Mouse (Mus musculus) midbrain, postnatal 0 days (tissue): ENCODE results near the gene Galnt10. TPM values are rescaled to one million over a fixed set of nuclear protein-coding genes. Genes with fewer than 3 reads are reported as not detected.
A peak's percentile ranks its signal among the peaks of the same experiment; 100 is the strongest.

Source experiments
- ATAC-seq: fragments of 200-750 bp; cut with Nextera tagmentation; 2 replicates; pipeline ENCODE4 v1.8.0; 2017; ENCODE audit warnings: moderate number of reproducible peaks, mild to moderate bottlenecking, moderate TSS enrichment, moderate library complexity; ENCODE audit not compliant: low FRiP score
- DNase-seq: peaks from one replicate; pipeline ENCODE4 v3.0.0-alpha.2; 2015; ENCODE audit warnings: low spot score
- H3K27ac ChIP-seq: fragments of 300-500 bp; sonication (generic); 2 replicates; pipeline ENCODE4 v1.5.1; 2014; ENCODE audit warnings: low read depth, mild to moderate bottlenecking, low read length, mixed read lengths
- H3K27me3 ChIP-seq: fragments of 300-500 bp; sonication (generic); 2 replicates; pipeline ENCODE4 v1.6.1; 2014; ENCODE audit warnings: low read length, control low read depth, mixed read lengths; ENCODE audit not compliant: insufficient read depth
- H3K36me3 ChIP-seq: fragments of 300-500 bp; sonication (generic); 2 replicates; pipeline ENCODE4 v1.6.1; 2014; ENCODE audit warnings: low read length, control low read depth, mixed read lengths; ENCODE audit not compliant: insufficient read depth
- H3K4me1 ChIP-seq: fragments of 300-500 bp; sonication (generic); 2 replicates; pipeline ENCODE4 v1.6.1; 2014; ENCODE audit warnings: mild to moderate bottlenecking, control low read depth, antibody characterized with exemption, low read length, mixed read lengths; ENCODE audit not compliant: insufficient read depth
- H3K4me2 ChIP-seq: fragments of 300-500 bp; sonication (generic); 2 replicates; pipeline ENCODE4 v1.6.1; 2014; ENCODE audit warnings: low read depth, mild to moderate bottlenecking, low read length, mixed read lengths; ENCODE audit not compliant: poor library complexity, severe bottlenecking
- H3K4me3 ChIP-seq: fragments of 300-500 bp; sonication (generic); 2 replicates; pipeline ENCODE4 v1.5.1; 2014; ENCODE audit warnings: low read depth, mild to moderate bottlenecking, low read length, moderate library complexity
- H3K9ac ChIP-seq: fragments of 300-500 bp; sonication (generic); replicated peaks from 2 replicates; pipeline ENCODE4 v1.6.1; 2014; ENCODE audit warnings: mild to moderate bottlenecking, low read length, moderate library complexity, mixed read lengths; ENCODE audit not compliant: poor library complexity, severe bottlenecking
- H3K9me3 ChIP-seq: fragments of 300-500 bp; sonication (generic); 2 replicates; pipeline ENCODE4 v1.6.1; 2016; ENCODE audit warnings: low read length, control low read depth
- CTCF ChIP-seq: IDR thresholded peaks from 2 replicates; pipeline ENCODE4 v1.5.1; 2016; ENCODE audit warnings: antibody characterized with exemption, mild to moderate bottlenecking
- WGBS: fragments of 180-500 bp; shearing (Covaris S2); extraction: QIAGEN DNeasy Blood & Tissue Kit; methylation state at CpG from one replicate; pipeline ENCODE4 v1.1.7; 2014; 5-methylcytosine and 5-hydroxymethylcytosine counted together
- polyA plus RNA-seq: library from polyadenylated mRNA; unstranded; fragments of >200 nt; fragmentation: Nextera tagmentation; extraction: Ambion mirVana; gene quantifications from 2 replicates; pipeline ENCODE4 v1.2.1, GENCODE M21; 2015
- total RNA-seq: library from RNA; depleted of rRNA; stranded (reverse); fragments of >200 nt; gene quantifications from 2 replicates; pipeline ENCODE4 v1.2.3, GENCODE M21; 2014

The Galnt10 gene
- total and polyA plus RNA-seq, 2 experiments from 2014 or later = 11.8 to 26.0 TPM

GRCm38 (mm10) chr11:57690836-57691235 is 45.6 kb downstream of the Galnt10 start:
- ATAC-seq (no peak), DNase-seq (no peak)
- H3K9ac ChIP-seq = no peak overlapping the region
- H3K4me2 ChIP-seq = no peak overlapping the region
- no peaks in the 10 kb centered on the region for H3K36me3 ChIP-seq
- TF ChIP-seq CTCF = no peak
- H3K9me3 ChIP-seq = no peaks in the 10 kb centered on the region
- H3K4me1 ChIP-seq = 0 out of 2 replicates have a peak, but pooled peaks cover 3% of the 10 kb centered on the region
- no peak overlapping the region for H3K4me3 ChIP-seq
- 91% methylated on average over 5 of the region's 5 CpGs for WGBS
- no peaks in the 10 kb centered on the region for H3K27me3 ChIP-seq
- H3K27ac ChIP-seq = no peak overlapping the region

GRCm38 (mm10) chr11:57691939-57692338 is 46.7 kb downstream of the Galnt10 start:
- H3K4me3 ChIP-seq = no peak overlapping the region
- TF ChIP-seq CTCF = no peak
- no peak overlapping the region for H3K4me2 ChIP-seq
- ATAC-seq = no peak
- no peak for DNase-seq
- H3K9ac ChIP-seq = no peak overlapping the region
- no peaks in the 10 kb centered on the region for H3K36me3 ChIP-seq
- H3K27me3 ChIP-seq = no peaks in the 10 kb centered on the region
- peaks cover 6% of the 10 kb centered on the region for H3K4me1 ChIP-seq
- H3K9me3 ChIP-seq = no peaks in the 10 kb centered on the region
- H3K27ac ChIP-seq = no peak overlapping the region
- 79% methylated on average over 6 of the region's 6 CpGs for WGBS

- Histone ChIP-seq H3K4me2 (no peak overlapping the region), H3K27me3 (no peaks in the 10 kb centered on the region), H3K4me1 (peaks cover 12% of the 10 kb centered on the region), H3K4me3 (no peak overlapping the region), H3K27ac (no peak overlapping the region), H3K36me3 (no peaks in the 10 kb centered on the region), H3K9ac (no peak overlapping the region), H3K9me3 (no peaks in the 10 kb centered on the region)
- ATAC-seq (no peak), DNase-seq (no peak)
- 73% methylated on average over 6 of the region's 7 CpGs for WGBS
- no peak for TF ChIP-seq CTCF
Observed at GRCm38 (mm10) chr11:57692726-57693125, 47.5 kb downstream of the Galnt10 start.

- Histone ChIP-seq H3K4me3 (no peak overlapping the region), H3K4me2 (no peak overlapping the region), H3K36me3 (no peaks in the 10 kb centered on the region), H3K9ac (no peak overlapping the region), H3K27me3 (no peaks in the 10 kb centered on the region), H3K9me3 (no peaks in the 10 kb centered on the region), H3K4me1 (peaks cover 12% of the 10 kb centered on the region), H3K27ac (no peak overlapping the region)
- WGBS = 95% methylated on average over 6 of the region's 6 CpGs
- no peak for ATAC-seq
- DNase-seq = no peak
- no peak for TF ChIP-seq CTCF
Observed at GRCm38 (mm10) chr11:57694486-57694885, 49.2 kb downstream of the Galnt10 start.

- no peaks in the 10 kb centered on the region for H3K9me3 ChIP-seq
- WGBS = 6% methylated on average over 17 of the region's 17 CpGs
Observed at GRCm38 (mm10) chr11:57696207-57696676, 51.0 kb downstream of the Galnt10 start.

GRCm38 (mm10) chr11:57696807-57697251 is 51.6 kb downstream of the Galnt10 start:
- Histone ChIP-seq H3K36me3 (no peaks in the 10 kb centered on the region), H3K27me3 (no peaks in the 10 kb centered on the region), H3K4me2 (peak overlapping the region; percentile 30), H3K4me3 (no peak overlapping the region), H3K9me3 (no peaks in the 10 kb centered on the region), H3K9ac (no peak overlapping the region), H3K4me1 (peaks cover 12% of the 10 kb centered on the region), H3K27ac (peak overlapping the region; percentile 76)
- peak; percentile 3; the same call in 1 of the 2 replicates for TF ChIP-seq CTCF
- ATAC-seq (no peak), DNase-seq (peak; percentile 63)
- WGBS = 14% methylated on average over 5 of the region's 5 CpGs

More at GRCm38 (mm10) chr11:57696207-57696676, 51.0 kb downstream of the Galnt10 start:
- H3K4me3 ChIP-seq = peak overlapping the region; percentile 6; the same call in 1 of the 2 replicates
- H3K27ac ChIP-seq = peak overlapping the region; percentile 76
- H3K4me2 ChIP-seq = peak overlapping the region; percentile 30
- no peak overlapping the region for H3K9ac ChIP-seq
- ATAC-seq (peak; percentile 54), DNase-seq (peak; percentile 58)
- TF ChIP-seq CTCF = no peak
- H3K36me3 ChIP-seq = no peaks in the 10 kb centered on the region
- no peaks in the 10 kb centered on the region for H3K27me3 ChIP-seq
- H3K4me1 ChIP-seq = peaks cover 12% of the 10 kb centered on the region
